Mouse (Mus musculus): ENCODE data around the gene Plod3.

- TF ChIP-seq POLR2A (IDR thresholded peaks at IDR 0.05; ENCODE audit: borderline replicate concordance, control insufficient read depth, low read depth, low read length) (no peak), CTCF (IDR thresholded peaks at IDR 0.05; ENCODE audit: control insufficient read depth, insufficient read depth, low read length) (no peak)
Observed at GRCm38 (mm10) chr5:136967592-136967991, 19.2 kb upstream of the Plod3 start.
